Mouse (Mus musculus) retina, embryonic 14.5 days (tissue): Measurements from ENCODE around the gene Tyrobp.

ENCODE experiments used
- DNase-seq: peaks from one replicate; pipeline ENCODE4 v3.0.0-alpha.2; 2015; ENCODE audit warnings: low spot score

Gene Tyrobp

GRCm38 (mm10) chr7:30423071-30423641, 9.6 kb downstream of the Tyrobp start:
- no peak for DNase-seq

- DNase-seq: no peak
Observed at GRCm38 (mm10) chr7:30429327-30429726, 15.8 kb downstream of the Tyrobp start.

DNA sequence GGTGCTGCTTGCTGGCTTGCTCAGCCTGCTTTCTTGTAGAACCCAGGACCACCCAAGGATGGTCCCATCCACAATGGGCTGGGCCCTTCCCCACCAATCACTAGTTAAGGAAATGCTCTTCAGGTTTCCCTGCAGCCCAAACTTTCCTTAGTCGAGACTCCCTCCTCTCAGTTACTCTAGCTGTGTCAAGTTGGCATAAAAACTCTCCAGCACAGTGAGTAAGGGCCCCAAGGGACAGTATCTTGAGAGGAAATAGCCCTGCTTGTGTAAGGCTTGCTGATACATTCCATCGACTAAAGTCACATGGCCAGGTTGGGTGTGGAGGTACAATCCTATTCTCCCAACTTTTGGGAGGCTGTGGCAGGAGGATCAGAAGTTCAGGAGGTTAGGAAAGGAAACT, 16.6 kb downstream of the Tyrobp start:
- DNase-seq: no peak

DNA sequence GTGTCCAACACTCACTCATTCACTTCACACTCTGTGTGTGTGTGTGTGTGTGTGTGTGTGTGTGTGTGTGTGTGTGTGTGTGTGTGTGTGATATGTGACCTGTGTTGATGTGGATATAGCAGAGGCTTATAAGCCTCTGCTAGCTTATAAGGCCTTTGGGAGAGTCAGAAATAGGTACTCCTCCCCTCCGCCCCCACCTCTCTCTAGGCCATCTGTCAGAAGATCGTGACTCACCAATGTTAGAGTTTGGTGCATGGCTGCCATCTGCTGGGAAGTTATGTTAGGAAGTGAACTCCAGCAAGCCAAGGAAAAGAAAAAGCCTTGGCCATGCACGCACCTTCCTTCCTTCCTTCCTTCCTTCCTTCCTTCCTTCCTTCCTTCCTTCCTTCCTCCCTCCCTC, 18.2 kb downstream of the Tyrobp start:
- DNase-seq: peak; percentile 82

DNA sequence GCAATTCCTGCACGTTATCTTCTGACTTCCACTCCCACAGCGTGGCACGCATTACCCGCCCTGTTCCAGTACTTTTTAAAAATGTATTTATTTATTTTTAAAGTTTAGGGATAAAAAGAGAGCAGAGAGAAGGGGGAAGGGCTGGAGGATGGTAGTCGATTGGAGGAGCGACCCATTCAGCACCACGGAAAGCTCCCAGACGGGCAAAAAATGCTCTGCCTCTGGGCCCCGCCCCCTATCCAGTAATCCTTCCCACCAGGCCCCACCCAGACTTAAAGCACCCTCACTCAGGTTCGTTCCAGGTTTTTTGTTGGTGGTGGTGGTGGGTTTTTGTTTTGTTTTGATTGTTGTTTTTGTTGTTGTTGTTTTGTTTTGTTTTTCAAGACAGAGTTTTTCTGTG, 20.7 kb downstream of the Tyrobp start:
- peak; percentile 56 for DNase-seq

GRCm38 (mm10) chr7:30434701-30435100, 21.1 kb downstream of the Tyrobp start:
- DNase-seq: no peak

- no peak for DNase-seq
Observed at GRCm38 (mm10) chr7:30435156-30435555, 21.6 kb downstream of the Tyrobp start.

DNA sequence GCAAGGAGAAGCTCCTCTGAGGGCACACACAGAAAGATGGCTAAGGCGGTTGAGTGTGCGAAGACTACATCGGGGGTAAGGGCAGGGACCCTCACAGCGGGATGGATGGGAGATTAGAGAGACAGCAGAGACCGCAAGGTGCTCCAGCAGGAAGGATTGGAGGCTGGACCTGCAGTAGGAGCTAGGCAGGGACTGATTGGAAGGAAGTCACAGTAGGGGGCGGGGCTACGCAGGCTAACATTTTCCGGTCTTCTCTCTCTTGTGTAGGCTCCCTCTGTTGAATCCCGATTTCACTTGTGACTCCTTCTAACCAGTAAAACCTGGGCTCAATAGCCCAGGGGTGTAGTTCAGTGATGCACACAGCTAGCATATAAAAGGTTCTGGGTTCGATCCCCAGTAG, 23.3 kb downstream of the Tyrobp start:
- no peak for DNase-seq

GRCm38 (mm10) chr7:30439734-30440133, 26.2 kb downstream of the Tyrobp start:
- no peak for DNase-seq

- peak; percentile 78 for DNase-seq
Observed at GRCm38 (mm10) chr7:30440697-30441096, 27.1 kb downstream of the Tyrobp start.

GRCm38 (mm10) chr7:30443696-30444095, 30.1 kb downstream of the Tyrobp start:
- no peak for DNase-seq

GRCm38 (mm10) chr7:30444154-30444970, 30.8 kb downstream of the Tyrobp start:
- DNase-seq: peak; percentile 73

DNA sequence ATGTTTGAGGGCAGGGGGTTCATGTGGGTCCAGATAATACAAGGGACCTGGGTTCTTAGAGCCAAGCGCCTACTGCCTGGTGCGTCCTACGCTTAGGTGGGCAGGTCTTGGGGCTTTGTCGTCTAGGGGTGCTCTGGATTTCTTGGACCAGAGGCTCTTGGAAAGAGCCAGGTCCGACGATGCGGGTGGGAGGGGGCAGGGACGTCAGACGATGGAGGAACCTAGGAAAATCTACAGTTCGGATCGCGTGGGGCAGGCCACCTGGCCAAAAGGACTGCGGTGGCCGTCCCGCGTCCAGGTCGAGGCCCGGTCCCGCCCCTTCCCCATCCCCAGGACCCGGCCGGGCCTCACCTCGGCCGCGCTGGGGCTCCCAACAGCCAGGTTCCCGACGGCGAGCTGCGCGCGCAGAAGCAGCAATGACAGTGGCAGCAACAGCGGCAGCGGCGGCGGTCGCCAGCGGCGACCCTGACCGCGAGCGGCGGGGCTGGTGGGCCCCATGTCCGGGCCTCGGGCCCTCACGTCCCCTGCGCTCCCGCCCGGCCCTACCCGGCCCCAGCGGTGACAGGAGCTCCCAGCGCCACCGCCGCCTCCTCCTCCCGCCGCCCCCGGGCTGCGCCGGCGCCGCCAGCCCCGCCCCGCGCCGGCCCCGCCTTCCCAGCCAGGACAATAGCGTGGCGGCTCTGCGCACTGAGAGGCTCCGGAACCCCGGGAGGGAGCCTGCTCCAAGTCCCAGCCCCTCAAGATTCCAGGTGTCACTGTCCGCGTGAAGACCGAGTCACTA, 31.6 kb downstream of the Tyrobp start, which contains the start of gene Aplp1:
Gene Aplp1, minus strand, starts transcription at position 565 of the 781 bp plus-strand sequence.
- peak; percentile 76 for DNase-seq

GRCm38 (mm10) chr7:30450241-30450640, 36.7 kb downstream of the Tyrobp start:
- DNase-seq: no peak

- no peak for DNase-seq
Observed at GRCm38 (mm10) chr7:30453327-30453726, 39.8 kb downstream of the Tyrobp start.

DNA sequence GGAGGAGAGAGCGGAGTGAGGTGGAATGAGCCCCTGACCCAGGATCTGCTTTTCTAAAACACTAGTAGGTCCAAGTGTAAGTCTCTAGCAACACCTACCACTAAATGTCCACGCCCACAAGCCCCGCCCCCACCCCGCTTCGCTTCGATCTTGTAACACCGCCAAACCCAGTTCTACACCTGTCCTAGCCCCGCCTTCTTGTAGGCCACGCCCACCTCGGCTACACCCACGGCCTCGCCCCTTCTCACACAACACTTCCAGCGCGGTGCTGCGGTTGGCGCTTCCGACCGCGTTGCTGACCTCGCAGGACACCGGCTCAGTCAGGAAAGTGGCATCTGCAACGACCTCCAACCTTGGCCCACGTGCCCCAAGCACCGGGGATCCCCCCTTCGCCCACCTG, 40.2 kb downstream of the Tyrobp start:
- DNase-seq: no peak

GRCm38 (mm10) chr7:30454259-30454658, 40.7 kb downstream of the Tyrobp start:
- DNase-seq: no peak

DNA sequence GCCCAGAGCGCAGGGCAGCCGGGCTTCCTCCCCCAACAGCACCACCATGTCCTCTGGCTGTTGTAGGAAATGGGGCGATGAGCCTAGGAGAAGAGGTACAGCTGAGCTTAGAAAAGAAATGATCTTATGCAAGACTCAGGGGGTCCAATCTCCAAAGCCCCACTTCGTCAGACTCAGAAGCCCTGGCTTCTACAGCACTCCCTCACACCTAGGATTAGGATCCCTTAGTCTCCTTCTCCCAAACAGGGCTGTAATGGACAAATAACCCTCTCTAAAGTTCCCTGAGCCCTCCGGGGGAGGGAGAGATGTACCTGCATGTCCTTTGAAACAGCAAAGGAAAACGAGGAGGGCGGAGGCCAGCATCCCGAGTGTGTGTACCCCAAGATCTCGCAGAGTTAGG, 42.9 kb downstream of the Tyrobp start:
- DNase-seq: no peak

DNA sequence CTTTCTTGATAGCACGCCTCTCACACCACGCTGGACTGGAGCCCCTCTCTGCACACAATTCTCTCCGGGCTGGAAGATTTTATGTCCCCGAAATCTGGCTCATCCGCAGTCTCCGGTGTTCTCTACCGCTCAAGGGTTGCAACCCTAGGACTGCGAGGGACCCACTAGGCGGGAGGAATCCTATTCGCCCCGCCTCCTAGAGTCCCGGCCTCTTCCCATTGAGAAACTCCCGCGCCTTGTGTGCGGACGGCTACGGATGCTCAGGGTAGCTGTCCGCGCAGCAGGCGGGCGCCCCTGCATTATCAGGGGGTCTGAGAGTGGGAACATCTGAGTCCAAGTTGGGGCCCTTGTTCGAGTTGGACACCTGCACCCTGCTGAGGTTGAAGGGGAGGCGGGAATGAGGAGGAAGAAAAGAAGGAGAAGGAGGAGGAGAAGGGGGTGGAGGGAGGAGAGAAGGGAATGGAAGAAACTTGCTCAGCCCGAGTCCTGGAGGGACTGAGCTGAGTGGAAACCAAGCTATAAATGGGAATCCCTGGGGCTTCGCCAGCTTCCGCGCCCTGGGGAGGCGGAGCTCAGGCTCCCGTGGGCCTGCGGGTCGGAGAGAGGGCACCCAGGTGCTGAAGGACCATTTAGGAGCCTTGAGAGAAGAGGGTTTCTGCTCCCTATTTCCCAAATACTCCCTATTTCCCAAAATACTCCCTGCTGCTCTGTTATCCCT, 43.5 kb downstream of the Tyrobp start:
- peak; percentile 21 for DNase-seq

GRCm38 (mm10) chr7:30457629-30458330, 44.2 kb downstream of the Tyrobp start, which contains the start of the genes Kirrel2 and Nphs1:
Gene Kirrel2 (minus strand): TSS chr7:30457690.
Gene Nphs1 (plus strand): TSS chr7:30458315.
- peak; percentile 74 for DNase-seq

GRCm38 (mm10) chr7:30459484-30459883, 45.9 kb downstream of the Tyrobp start:
- DNase-seq: no peak
